Mouse (Mus musculus): ENCODE measurements around the gene Pde3b. TPM values are rescaled to one million over a fixed set of nuclear protein-coding genes. Genes with fewer than 3 reads are reported as not detected.
"Not testable (repeated sequence)": the region's sequence is repeated elsewhere in the genome, so short reads cannot be mapped to it uniquely, and the experiment has no call there.

Pde3b gene
- polyA plus RNA-seq, 1 experiment from 2014 or later: 2.3 TPM

DNA sequence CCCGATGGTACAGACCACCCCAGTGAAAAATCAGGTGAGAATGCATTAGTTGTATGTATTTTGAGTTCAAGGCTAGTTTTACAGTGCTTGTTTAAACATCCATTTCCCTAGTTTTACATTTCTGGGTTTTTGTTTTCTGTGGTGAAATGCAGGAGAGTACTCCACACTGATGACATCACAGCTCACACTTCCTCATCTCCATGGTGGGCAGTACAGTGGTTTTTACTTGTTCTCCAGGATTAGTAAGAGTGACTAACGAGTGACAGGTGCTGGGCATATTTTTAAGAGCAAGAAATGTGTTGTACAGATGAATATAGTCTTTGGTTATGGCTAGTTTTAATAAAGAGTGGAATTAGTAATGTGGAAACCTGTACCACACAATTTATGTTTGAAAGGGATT is 93.8 kb downstream of the Pde3b start:
- Histone ChIP-seq H3K27ac (replicated peaks) (no peak overlapping the region), H3K9me3 (ENCODE audit: control insufficient read depth, low read length) (no peaks in the 10 kb centered on the region), H3K27me3 (ENCODE audit: control insufficient read depth, insufficient read depth, low read length) (no peaks in the 10 kb centered on the region), H3K4me3 (ENCODE audit: low read depth, low read length) (no peak overlapping the region), H3K4me1 (replicated peaks; ENCODE audit: control insufficient read depth, insufficient read depth) (no peaks in the 10 kb centered on the region), H3K36me3 (ENCODE audit: control insufficient read depth, insufficient read depth, low read length) (no peaks in the 10 kb centered on the region), H3K9ac (ENCODE audit: low read length) (no peak overlapping the region), H3K4me2 (replicated peaks; ENCODE audit: low read depth) (no peak overlapping the region)
- DNase-seq (ENCODE audit: low spot score) (no peak), ATAC-seq (ENCODE audit: low FRiP score, low TSS enrichment) (no peak)
- TF ChIP-seq CTCF (IDR thresholded peaks at IDR 0.05; ENCODE audit: low read depth) (no peak), EP300 (optimal IDR thresholded peaks at IDR 0.05) (no peak)
- 81% methylated on average over 2 of the region's 2 CpGs for WGBS

DNA sequence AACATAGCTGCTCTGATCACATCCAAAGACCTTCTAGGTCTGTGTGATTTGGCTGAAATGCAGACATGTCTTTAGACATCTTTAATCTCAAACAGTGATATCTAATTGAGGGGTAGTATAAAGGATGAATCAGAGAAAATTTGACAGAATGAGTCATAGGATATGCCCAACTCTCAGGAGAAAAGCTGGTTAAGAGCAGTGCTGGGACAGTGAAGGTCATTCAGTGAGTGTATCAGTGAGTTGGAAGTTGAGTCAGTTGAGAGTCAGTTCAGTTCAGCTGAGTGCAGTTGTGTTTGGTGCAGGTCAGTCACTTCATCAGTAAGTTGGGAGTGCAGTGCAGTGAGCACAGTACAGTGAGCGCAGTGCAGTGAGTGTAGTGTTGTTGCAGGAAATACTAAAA is 105.0 kb downstream of the Pde3b start:
- H3K4me1 ChIP-seq (replicated peaks; ENCODE audit: control insufficient read depth, insufficient read depth): no peaks in the 10 kb centered on the region
- H3K27me3 ChIP-seq (ENCODE audit: control insufficient read depth, insufficient read depth, low read length): no peaks in the 10 kb centered on the region
- H3K27ac ChIP-seq (replicated peaks): no peak overlapping the region
- H3K9me3 ChIP-seq (ENCODE audit: control insufficient read depth, low read length): no peaks in the 10 kb centered on the region
- no peak overlapping the region for H3K4me2 ChIP-seq (replicated peaks; ENCODE audit: low read depth)
- no peak overlapping the region for H3K9ac ChIP-seq (ENCODE audit: low read length)
- no peak for TF ChIP-seq CTCF (IDR thresholded peaks at IDR 0.05; ENCODE audit: low read depth)
- no peak for TF ChIP-seq EP300 (optimal IDR thresholded peaks at IDR 0.05)
- ATAC-seq (ENCODE audit: low FRiP score, low TSS enrichment) (no peak), DNase-seq (ENCODE audit: low spot score) (no peak)
- H3K36me3 ChIP-seq (ENCODE audit: control insufficient read depth, insufficient read depth, low read length): no peaks in the 10 kb centered on the region
- 100% methylated on average over 1 of the region's 1 CpGs for WGBS
- H3K4me3 ChIP-seq (ENCODE audit: low read depth, low read length): no peak overlapping the region

DNA sequence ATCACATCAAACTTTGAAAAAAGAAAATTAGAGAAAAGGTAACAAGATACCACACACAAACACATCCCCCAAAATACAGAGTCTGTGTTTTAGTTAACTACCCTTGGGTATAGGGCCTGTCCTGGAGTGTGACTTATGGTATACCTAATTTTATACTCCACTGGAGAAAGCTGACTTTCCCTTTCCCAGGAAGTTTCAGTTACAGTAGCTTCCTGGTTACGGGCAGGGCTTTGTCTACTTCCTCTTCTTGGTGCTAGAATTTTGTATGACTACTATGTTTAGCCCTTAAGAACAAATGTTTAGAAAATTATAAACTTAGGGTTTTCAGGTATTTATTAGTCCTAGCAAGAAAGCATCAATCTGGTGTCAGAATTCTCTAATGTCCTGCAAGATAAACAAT is 111.2 kb downstream of the Pde3b start:
- TF ChIP-seq EP300 (optimal IDR thresholded peaks at IDR 0.05) (no peak), CTCF (IDR thresholded peaks at IDR 0.05; ENCODE audit: low read depth) (no peak)
- Histone ChIP-seq H3K4me3 (ENCODE audit: low read depth, low read length) (no peak overlapping the region), H3K4me2 (replicated peaks; ENCODE audit: low read depth) (no peak overlapping the region), H3K36me3 (ENCODE audit: control insufficient read depth, insufficient read depth, low read length) (no peaks in the 10 kb centered on the region), H3K9me3 (ENCODE audit: control insufficient read depth, low read length) (no peaks in the 10 kb centered on the region), H3K4me1 (replicated peaks; ENCODE audit: control insufficient read depth, insufficient read depth) (no peaks in the 10 kb centered on the region), H3K27me3 (ENCODE audit: control insufficient read depth, insufficient read depth, low read length) (no peaks in the 10 kb centered on the region), H3K27ac (replicated peaks) (no peak overlapping the region), H3K9ac (ENCODE audit: low read length) (no peak overlapping the region)
- no peak for DNase-seq (ENCODE audit: low spot score)
- no peak for ATAC-seq (ENCODE audit: low FRiP score, low TSS enrichment)
- 56% methylated on average over 1 of the region's 1 CpGs for WGBS

DNA sequence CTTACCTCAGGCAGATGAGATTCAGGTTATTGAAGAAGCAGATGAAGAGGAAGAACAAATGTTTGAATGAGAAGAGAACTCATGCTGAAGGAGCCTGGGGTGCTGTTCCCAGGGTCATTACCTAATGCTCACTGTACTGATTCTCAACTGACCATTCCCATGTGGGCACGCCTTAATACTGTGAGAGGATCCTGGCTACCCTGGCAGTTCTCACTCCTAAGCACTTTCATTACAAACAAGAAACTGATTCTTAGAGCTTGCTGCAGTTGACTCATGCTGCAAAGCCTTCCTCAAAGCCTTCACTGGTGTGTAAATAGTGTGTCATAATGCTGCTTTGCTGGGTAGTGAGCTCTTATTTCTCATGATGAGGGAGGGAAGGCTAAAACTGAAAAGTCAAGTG is 121.1 kb downstream of the Pde3b start:
- Histone ChIP-seq H3K9me3 (ENCODE audit: control insufficient read depth, low read length) (no peaks in the 10 kb centered on the region), H3K9ac (ENCODE audit: low read length) (no peak overlapping the region), H3K36me3 (ENCODE audit: control insufficient read depth, insufficient read depth, low read length) (no peaks in the 10 kb centered on the region), H3K4me2 (replicated peaks; ENCODE audit: low read depth) (no peak overlapping the region), H3K4me1 (replicated peaks; ENCODE audit: control insufficient read depth, insufficient read depth) (no peaks in the 10 kb centered on the region), H3K4me3 (ENCODE audit: low read depth, low read length) (no peak overlapping the region), H3K27me3 (ENCODE audit: control insufficient read depth, insufficient read depth, low read length) (no peaks in the 10 kb centered on the region), H3K27ac (replicated peaks) (no peak overlapping the region)
- WGBS: 71% methylated on average over 1 of the region's 1 CpGs
- TF ChIP-seq EP300 (optimal IDR thresholded peaks at IDR 0.05) (no peak), CTCF (IDR thresholded peaks at IDR 0.05; ENCODE audit: low read depth) (no peak)
- DNase-seq (ENCODE audit: low spot score) (no peak), ATAC-seq (ENCODE audit: low FRiP score, low TSS enrichment) (peak; percentile 45; the same call in 1 of the 2 replicates)

DNA sequence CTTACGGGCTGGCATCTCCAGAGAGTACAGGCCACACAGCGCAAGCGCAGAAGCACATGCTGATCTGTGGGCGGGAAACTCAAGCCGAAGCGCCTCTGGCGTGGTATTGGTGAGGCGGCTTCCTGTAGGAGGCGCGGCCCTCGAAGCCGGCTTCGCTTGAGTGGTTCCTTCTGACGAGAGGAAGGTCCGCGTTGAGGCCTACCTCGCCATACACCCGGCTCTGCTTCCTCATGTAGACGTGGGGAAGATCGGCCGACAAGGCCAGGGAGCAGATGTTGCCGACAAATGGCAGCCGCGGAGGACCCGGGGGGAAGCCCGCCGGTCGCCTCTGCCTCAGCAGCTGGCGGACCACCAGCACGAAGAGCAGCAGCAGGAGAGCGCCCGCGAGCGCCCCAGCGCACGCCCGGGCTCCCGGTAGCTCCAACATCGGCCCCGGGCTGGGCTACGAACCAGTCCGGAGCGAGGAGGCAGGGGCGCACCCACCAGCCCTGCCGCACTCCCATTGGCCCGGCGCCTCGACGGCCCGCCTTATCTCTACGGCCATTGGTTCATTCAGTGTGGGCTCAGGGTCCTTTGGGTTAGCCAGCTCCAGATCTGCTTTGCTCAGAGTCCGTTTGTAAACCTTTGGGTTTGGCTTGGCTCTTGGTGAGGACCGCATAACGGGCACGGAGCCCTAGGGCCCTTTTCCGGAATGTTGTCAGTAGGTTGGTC is 147.6 kb downstream of the Pde3b start, which contains the start of gene Cyp2r1:
Cyp2r1 (minus strand) TSS at position 442 of the 711 bp plus-strand sequence.
- peak within 1 kb of the TSS; percentile 76 for H3K4me2 ChIP-seq (replicated peaks; ENCODE audit: low read depth)
- H3K9ac ChIP-seq (ENCODE audit: low read length): peak within 1 kb of the TSS; percentile 73
- WGBS: 2% methylated on average over 56 of the region's 56 CpGs
- H3K4me3 ChIP-seq (ENCODE audit: low read depth, low read length): peak within 1 kb of the TSS; percentile 53
- peak; percentile 99 for ATAC-seq (ENCODE audit: low FRiP score, low TSS enrichment)
- no peaks in the 10 kb centered on the region for H3K27me3 ChIP-seq (ENCODE audit: control insufficient read depth, insufficient read depth, low read length)
- peak within 1 kb of the TSS; percentile 92 for H3K27ac ChIP-seq (replicated peaks)
- DNase-seq (ENCODE audit: low spot score): peak; percentile 88
- TF ChIP-seq EP300 (optimal IDR thresholded peaks at IDR 0.05) (no peak), CTCF (IDR thresholded peaks at IDR 0.05; ENCODE audit: low read depth) (peak; percentile 66)
- H3K4me1 ChIP-seq (replicated peaks; ENCODE audit: control insufficient read depth, insufficient read depth): 0 out of 2 replicates have a peak, but pooled peaks cover 2% of the 10 kb centered on the region
- no peaks in the 10 kb centered on the region for H3K9me3 ChIP-seq (ENCODE audit: control insufficient read depth, low read length)
- no peaks in the 10 kb centered on the region for H3K36me3 ChIP-seq (ENCODE audit: control insufficient read depth, insufficient read depth, low read length)

DNA sequence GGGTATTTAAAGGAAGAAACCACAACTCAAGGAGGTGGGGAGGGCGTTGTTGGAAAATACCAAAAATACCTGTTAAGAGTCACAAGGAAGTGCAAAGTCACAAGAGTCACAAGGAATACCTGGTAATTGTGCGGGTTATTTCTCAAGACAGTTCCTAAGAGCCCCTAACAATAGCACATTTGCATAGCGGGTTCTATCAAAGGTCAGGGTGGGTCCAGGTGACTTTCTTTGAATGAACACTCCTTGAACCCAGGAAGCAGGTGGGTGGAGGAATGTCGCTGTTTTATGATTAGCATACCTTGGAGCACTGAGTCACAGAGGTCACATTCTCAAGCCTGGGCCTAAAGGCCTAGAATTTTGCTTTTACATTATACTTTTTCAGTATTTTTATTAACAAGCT is 158.8 kb downstream of the Pde3b start:
- H3K27me3 ChIP-seq (ENCODE audit: control insufficient read depth, insufficient read depth, low read length); H3K4me2 ChIP-seq (replicated peaks; ENCODE audit: low read depth); H3K27ac ChIP-seq (replicated peaks); ATAC-seq (ENCODE audit: low FRiP score, low TSS enrichment); H3K9ac ChIP-seq (ENCODE audit: low read length); H3K4me1 ChIP-seq (replicated peaks; ENCODE audit: control insufficient read depth, insufficient read depth); H3K36me3 ChIP-seq (ENCODE audit: control insufficient read depth, insufficient read depth, low read length); DNase-seq (ENCODE audit: low spot score); H3K9me3 ChIP-seq (ENCODE audit: control insufficient read depth, low read length); H3K4me3 ChIP-seq (ENCODE audit: low read depth, low read length): not testable (repeated sequence)
- 86% methylated on average over 4 of the region's 4 CpGs for WGBS
